ENCODE assay signal across 17 mouse cellular contexts in genomic region chr16:31319316-31319715, GRCm38 (mm10). TPM values are rescaled to one million over a fixed set of nuclear protein-coding genes. Genes with fewer than 3 reads are reported as not detected.
DNase-seq lines count a peak whose midpoint lies in the region; ATAC-seq and TF ChIP-seq lines count a peak whose summit lies in the region.
"Had no signal": no experiment of that assay in that cellular context is flagged by ENCODE, and none has a peak within 500 bp of the region (broad histone marks: within the 10 kb centered on the region; RNA-seq: fewer than 3 reads in every experiment).

No protein-coding gene starts in this region.

- peak; percentile 45 for DNase-seq in heart, adult 8-10 months (ENCODE audit: low spot score)
- DNase-seq in heart, postnatal 14 days, result no peak
- DNase-seq in liver, adult 2 months (ENCODE audit: extremely low read depth, low read depth, low spot score), result no peak
- DNase-seq in liver, embryonic 11.5 days (ENCODE audit: low spot score), result no peak
- no peak for DNase-seq in heart, postnatal 0 days (ENCODE audit: low spot score)
- no peak for DNase-seq in embryo, embryonic 9.5 days (ENCODE audit: extremely low spot score)
- DNase-seq: cerebellum, postnatal 14 days; forebrain, postnatal 0 days; gastrocnemius, postnatal 25 days; liver; right cerebral cortex, postnatal 14 days; thymus, postnatal 14 days had no signal

- H3K4me1 ChIP-seq in liver, adult 2 months (ENCODE audit: control insufficient read depth, insufficient read depth, low read length), result no peaks in the 10 kb centered on the region; the same call in 1 of the 2 replicates
- no peaks in the 10 kb centered on the region for H3K4me1 ChIP-seq in liver, embryonic 11.5 days (replicated peaks; ENCODE audit: control insufficient read depth, insufficient read depth, low read length)
- H3K4me1 ChIP-seq in embryonic facial prominence, embryonic 15.5 days, result peaks cover 27% of the 10 kb centered on the region
- no peaks in the 10 kb centered on the region; the same call in none of the 2 replicates for H3K4me1 ChIP-seq in heart, postnatal 0 days (ENCODE audit: control insufficient read depth, insufficient read depth)
- peaks cover 12% of the 10 kb centered on the region; the same call in 1 of the 2 replicates for H3K4me1 ChIP-seq in neural tube, embryonic 15.5 days

- H3K9ac ChIP-seq in liver, adult 2 months (ENCODE audit: low read depth, low read length), result no peak overlapping the region
- no peak overlapping the region for H3K9ac ChIP-seq in liver, embryonic 11.5 days (ENCODE audit: low read depth, low read length)
- H3K9ac ChIP-seq in embryonic facial prominence, embryonic 15.5 days, result no peak overlapping the region
- H3K9ac ChIP-seq in heart, postnatal 0 days (replicated peaks; ENCODE audit: low read depth, low read length), result no peak overlapping the region
- no peak overlapping the region for H3K9ac ChIP-seq in neural tube, embryonic 15.5 days (replicated peaks)
- H3K9ac ChIP-seq: forebrain, postnatal 0 days; hindbrain, embryonic 12.5 days had no signal

- TF ChIP-seq POLR2A in liver, adult 2 months (IDR thresholded peaks at IDR 0.05; ENCODE audit: extremely low read depth, insufficient read depth, low read length), result no peak

- no peak for TF ChIP-seq EP300 in heart, postnatal 0 days (IDR thresholded peaks at IDR 0.05; ENCODE audit: low read depth)

- peak overlapping the region; percentile 4; the same call in 1 of the 2 replicates for H3K27ac ChIP-seq in liver, adult 2 months (replicated peaks; ENCODE audit: insufficient read depth, low read depth, low read length)
- H3K27ac ChIP-seq in liver, embryonic 11.5 days (ENCODE audit: low read depth, low read length), result no peak overlapping the region
- 0 out of 2 replicates have a peak overlapping the region, but pooled peaks have one; percentile 44 for H3K27ac ChIP-seq in embryonic facial prominence, embryonic 15.5 days (replicated peaks)
- H3K27ac ChIP-seq in heart, postnatal 0 days (ENCODE audit: low read depth), result peak overlapping the region; percentile 32
- no peak overlapping the region for H3K27ac ChIP-seq in neural tube, embryonic 15.5 days (replicated peaks)
- H3K27ac ChIP-seq: hindbrain, embryonic 12.5 days had no signal

- TF ChIP-seq CTCF in liver, adult 2 months (IDR thresholded peaks at IDR 0.05; ENCODE audit: low read depth, low read length), result no peak
- no peak for TF ChIP-seq CTCF in heart, postnatal 0 days (IDR thresholded peaks at IDR 0.05; ENCODE audit: low read depth)

- WGBS in liver, adult 2 months, result 78% methylated on average over 4 of the region's 4 CpGs
- WGBS in liver, embryonic 11.5 days, result 76% methylated on average over 4 of the region's 4 CpGs
- WGBS in embryonic facial prominence, embryonic 15.5 days, result 47% methylated on average over 4 of the region's 4 CpGs
- WGBS in heart, postnatal 0 days, result 52% methylated on average over 4 of the region's 4 CpGs
- WGBS in neural tube, embryonic 15.5 days, result 86% methylated on average over 4 of the region's 4 CpGs

- H3K9me3 ChIP-seq in liver, embryonic 11.5 days (ENCODE audit: control insufficient read depth, low read length), result no peaks in the 10 kb centered on the region
- no peaks in the 10 kb centered on the region for H3K9me3 ChIP-seq in embryonic facial prominence, embryonic 15.5 days (replicated peaks)
- H3K9me3 ChIP-seq in heart, postnatal 0 days (replicated peaks; ENCODE audit: control insufficient read depth, low read length), result no peaks in the 10 kb centered on the region
- no peaks in the 10 kb centered on the region for H3K9me3 ChIP-seq in neural tube, embryonic 15.5 days (replicated peaks)
- H3K9me3 ChIP-seq: hindbrain, embryonic 12.5 days had no signal

- ATAC-seq in liver, embryonic 11.5 days (replicated peaks; ENCODE audit: low FRiP score), result no peak
- ATAC-seq in embryonic facial prominence, embryonic 15.5 days (ENCODE audit: insufficient number of reproducible peaks, low FRiP score, low TSS enrichment, low read depth), result no peak
- ATAC-seq in heart, postnatal 0 days (ENCODE audit: insufficient read depth, low read depth), result no peak
- ATAC-seq in neural tube, embryonic 15.5 days (ENCODE audit: low FRiP score), result no peak
- ATAC-seq: forebrain, postnatal 0 days; intestine, embryonic 16.5 days; midbrain, embryonic 16.5 days had no signal

- intact Hi-C loops in heart, postnatal 14 days (cut with DNase I), result loop anchor here (5.0 kb wide), 1 partner anchor 42 kb away; the partner anchor contains the start of gene Ppp1r2

- H3K36me3 ChIP-seq in liver, adult 2 months (ENCODE audit: control insufficient read depth, insufficient read depth, low read length), result no peaks in the 10 kb centered on the region
- no peaks in the 10 kb centered on the region for H3K36me3 ChIP-seq in liver, embryonic 11.5 days (ENCODE audit: control insufficient read depth, insufficient read depth, low read length)
- H3K36me3 ChIP-seq in embryonic facial prominence, embryonic 15.5 days, result no peaks in the 10 kb centered on the region
- H3K36me3 ChIP-seq in heart, postnatal 0 days (replicated peaks; ENCODE audit: control insufficient read depth, insufficient read depth, low read length), result no peaks in the 10 kb centered on the region
- H3K36me3 ChIP-seq in neural tube, embryonic 15.5 days, result no peaks in the 10 kb centered on the region
- H3K36me3 ChIP-seq: hindbrain, embryonic 12.5 days had no signal

- no peak overlapping the region for H3K4me3 ChIP-seq in liver, adult 2 months (ENCODE audit: insufficient read depth, low read depth, low read length)
- H3K4me3 ChIP-seq in liver, embryonic 11.5 days (ENCODE audit: low read depth, low read length), result no peak overlapping the region
- no peak overlapping the region for H3K4me3 ChIP-seq in embryonic facial prominence, embryonic 15.5 days (replicated peaks)
- no peak overlapping the region for H3K4me3 ChIP-seq in heart, postnatal 0 days (ENCODE audit: low read depth, low read length)
- H3K4me3 ChIP-seq in neural tube, embryonic 15.5 days (replicated peaks), result no peak overlapping the region
- H3K4me3 ChIP-seq: hindbrain, embryonic 12.5 days had no signal

- H3K79me2 ChIP-seq in liver, adult 2 months (ENCODE audit: control insufficient read depth, insufficient read depth, low read length), result no peaks in the 10 kb centered on the region

- H3K4me2 ChIP-seq in liver, embryonic 11.5 days, result no peak overlapping the region
- no peak overlapping the region for H3K4me2 ChIP-seq in embryonic facial prominence, embryonic 15.5 days (replicated peaks)
- H3K4me2 ChIP-seq in heart, postnatal 0 days (ENCODE audit: low read depth, low read length), result no peak overlapping the region
- no peak overlapping the region for H3K4me2 ChIP-seq in neural tube, embryonic 15.5 days
- H3K4me2 ChIP-seq: hindbrain, embryonic 12.5 days had no signal

- no peaks in the 10 kb centered on the region for H3K27me3 ChIP-seq in liver, adult 2 months (ENCODE audit: control insufficient read depth, insufficient read depth, low read length)
- H3K27me3 ChIP-seq in liver, embryonic 11.5 days (replicated peaks; ENCODE audit: control insufficient read depth, insufficient read depth, low read length), result no peaks in the 10 kb centered on the region
- no peaks in the 10 kb centered on the region for H3K27me3 ChIP-seq in embryonic facial prominence, embryonic 15.5 days
- no peaks in the 10 kb centered on the region for H3K27me3 ChIP-seq in heart, postnatal 0 days (ENCODE audit: control insufficient read depth, insufficient read depth, low read length)
- H3K27me3 ChIP-seq in neural tube, embryonic 15.5 days (replicated peaks), result no peaks in the 10 kb centered on the region
- H3K27me3 ChIP-seq: hindbrain, embryonic 12.5 days had no signal

RNA-seq across cellular contexts. Expression of gene Apod, which starts 4.7 kb away (rescaled TPM):
- 1 to 10 TPM; 3.6 to 6.1 (median 4.9) TPM for total RNA-seq in heart, adult 8-10 months (2022)
- 1 to 10 TPM; 2.1 to 3.0 TPM for total RNA-seq in heart, postnatal 14 days (2021)
- not detected in 2 replicates for total RNA-seq in liver, adult 2 months (2014; rRNA removed)
- polyA plus RNA-seq in liver, adult 2 months (2012; rRNA removed), result not detected in 2 replicates
- 0.51 TPM in 1 of 2 replicates, not detected in the other for polyA plus RNA-seq in liver, embryonic 11.5 days (2014; fragmentation: Nextera tagmentation; extraction: Ambion mirVana)
- polyA plus RNA-seq in embryonic facial prominence, embryonic 15.5 days (2015; fragmentation: Nextera tagmentation; extraction: Ambion mirVana), result 89.9 and 96.7 TPM in 2 replicates
- total RNA-seq in heart, postnatal 0 days (2014; rRNA removed; ENCODE audit: low replicate concordance), result not detected in 2 replicates
- polyA plus RNA-seq in heart, postnatal 0 days (2015; fragmentation: Nextera tagmentation; extraction: Ambion mirVana), result 0.51 and 0.75 TPM in 2 replicates
- 48.8 and 54.0 TPM in 2 replicates for polyA plus RNA-seq in neural tube, embryonic 15.5 days (2015; fragmentation: Nextera tagmentation; extraction: Ambion mirVana)

RNA-seq across cellular contexts. Expression of gene Ppp1r2, which starts 44.2 kb away (rescaled TPM):
- 10 to 100 TPM; 74.1 to 92.4 (median 77.5) TPM for total RNA-seq in heart, adult 8-10 months (2022)
- total RNA-seq in heart, postnatal 14 days (2021), result 100 to 1,000 TPM in 1 of 2 experiments, 10 to 100 TPM in 1; 97.4 to 101 TPM
- total RNA-seq in liver, adult 2 months (2014; rRNA removed), result 14.9 and 15.9 TPM in 2 replicates
- 11.5 and 17.4 TPM in 2 replicates for polyA plus RNA-seq in liver, adult 2 months (2012; rRNA removed)
- 68.0 and 69.0 TPM in 2 replicates for polyA plus RNA-seq in liver, embryonic 11.5 days (2014; fragmentation: Nextera tagmentation; extraction: Ambion mirVana)
- 90.6 and 92.1 TPM in 2 replicates for polyA plus RNA-seq in embryonic facial prominence, embryonic 15.5 days (2015; fragmentation: Nextera tagmentation; extraction: Ambion mirVana)
- total RNA-seq in heart, postnatal 0 days (2014; rRNA removed; ENCODE audit: low replicate concordance), result 83.5 and 87.1 TPM in 2 replicates
- polyA plus RNA-seq in heart, postnatal 0 days (2015; fragmentation: Nextera tagmentation; extraction: Ambion mirVana), result 114 and 125 TPM in 2 replicates
- 121 and 123 TPM in 2 replicates for polyA plus RNA-seq in neural tube, embryonic 15.5 days (2015; fragmentation: Nextera tagmentation; extraction: Ambion mirVana)

Comparison
In these comparisons a context has a peak if more than half of its experiments do, and no peak if none do; other contexts are left out.
1. H3K27ac ChIP-seq: peak in liver, adult 2 months (single experiment), embryonic facial prominence, embryonic 15.5 days (single experiment) and heart, postnatal 0 days (single experiment); none in liver, embryonic 11.5 days (single experiment) and neural tube, embryonic 15.5 days (single experiment).
2. RNA of gene Apod, which starts 4.7 kb away (polyA plus RNA-seq): 89.9 to 96.7 TPM in embryonic facial prominence, embryonic 15.5 days and 48.8 to 54.0 TPM in neural tube, embryonic 15.5 days; 0.51 to 0.75 TPM in heart, postnatal 0 days, 0.51 TPM in liver, embryonic 11.5 days and not detected in liver, adult 2 months; every median in the first group is over 10 times any median in the second.